Mouse (Mus musculus): ENCODE results near the gene Kif21b. TPM values are rescaled to one million over a fixed set of nuclear protein-coding genes. Genes with fewer than 3 reads are reported as not detected.
A peak's percentile ranks its signal among the peaks of the same experiment; 100 is the strongest.

The Kif21b gene
- polyA plus RNA-seq, 1 experiment from 2014 or later, result 5.6 TPM

DNA sequence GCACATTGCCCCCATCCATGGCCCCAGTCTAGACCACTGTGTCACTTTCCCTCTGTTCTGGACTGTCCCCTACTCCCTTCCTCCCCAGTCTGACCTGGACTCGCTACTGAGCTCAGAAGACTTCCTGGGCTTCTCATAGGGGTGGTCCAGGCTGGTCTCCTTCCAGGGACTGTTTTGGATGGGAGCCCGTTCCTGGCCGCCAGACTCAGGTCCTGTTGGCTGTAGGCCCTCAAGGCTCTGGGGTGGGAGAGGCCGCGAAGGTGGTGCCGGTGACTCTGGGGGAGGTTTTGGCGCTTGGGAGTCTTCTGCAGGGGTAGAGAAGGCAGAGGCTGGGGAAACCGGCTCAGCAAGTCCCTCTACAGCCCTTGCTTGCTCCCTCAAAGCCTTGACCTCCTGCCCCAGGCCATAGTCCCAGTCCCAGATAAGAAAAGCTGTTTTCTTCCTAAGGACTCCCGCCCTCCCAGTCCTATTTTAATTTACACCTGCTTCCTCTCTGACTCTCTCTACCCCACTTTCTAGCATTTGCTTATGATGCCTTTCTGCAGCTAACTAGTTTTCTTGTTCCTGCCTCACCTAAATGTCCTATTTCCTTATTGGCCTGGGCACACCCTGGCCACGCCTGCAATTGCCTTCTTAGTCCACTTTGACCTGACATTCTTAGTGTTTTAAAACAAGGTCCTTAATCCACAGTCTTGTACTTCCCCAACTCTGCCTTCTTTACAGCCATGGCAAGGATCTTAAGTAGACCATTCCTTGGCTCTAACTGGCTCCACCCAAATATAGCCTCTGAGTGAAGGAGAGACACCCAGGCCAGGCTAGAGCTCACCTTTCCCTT is 89.1 kb downstream of the Kif21b start:
- no peak overlapping the region for H3K9ac ChIP-seq (ENCODE audit: low read length)
- H3K4me1 ChIP-seq (replicated peaks; ENCODE audit: control insufficient read depth, insufficient read depth, low read length), result no peaks in the 10 kb centered on the region; the same call in 1 of the 2 replicates
- H3K27ac ChIP-seq (ENCODE audit: low read depth), result peak overlapping the region; percentile 76
- H3K4me3 ChIP-seq (ENCODE audit: low read depth, low read length), result no peak overlapping the region
- DNase-seq (ENCODE audit: low spot score) (peak; percentile 68), ATAC-seq (replicated peaks; ENCODE audit: low FRiP score, low TSS enrichment, low read depth) (peak; percentile 76)
- H3K9me3 ChIP-seq (ENCODE audit: control insufficient read depth, low read length), result no peaks in the 10 kb centered on the region
- H3K27me3 ChIP-seq (replicated peaks; ENCODE audit: control insufficient read depth, insufficient read depth, low read length), result no peaks in the 10 kb centered on the region
- 66% methylated on average over 10 of the region's 10 CpGs for WGBS
- peaks cover 77% of the 10 kb centered on the region for H3K36me3 ChIP-seq (ENCODE audit: control insufficient read depth, insufficient read depth, low read length)
- H3K4me2 ChIP-seq (ENCODE audit: low read length), result peak overlapping the region; percentile 25

- H3K36me3 ChIP-seq (ENCODE audit: control insufficient read depth, insufficient read depth, low read length), result peaks cover 62% of the 10 kb centered on the region
- H3K27me3 ChIP-seq (replicated peaks; ENCODE audit: control insufficient read depth, insufficient read depth, low read length), result no peaks in the 10 kb centered on the region
- no peak overlapping the region for H3K27ac ChIP-seq (ENCODE audit: low read depth)
- no peak overlapping the region for H3K9ac ChIP-seq (ENCODE audit: low read length)
- H3K9me3 ChIP-seq (ENCODE audit: control insufficient read depth, low read length), result no peaks in the 10 kb centered on the region
- WGBS, result 66% methylated on average over 10 of the region's 10 CpGs
- peaks cover 5% of the 10 kb centered on the region for H3K4me1 ChIP-seq (replicated peaks; ENCODE audit: control insufficient read depth, insufficient read depth, low read length)
- H3K4me3 ChIP-seq (ENCODE audit: low read depth, low read length), result no peak overlapping the region
- H3K4me2 ChIP-seq (ENCODE audit: low read length), result no peak overlapping the region
- ATAC-seq (replicated peaks; ENCODE audit: low FRiP score, low TSS enrichment, low read depth), result no peak
- no peak for DNase-seq (ENCODE audit: low spot score)
Observed at GRCm38 (mm10) chr1:136222386-136222785, 91.2 kb downstream of the Kif21b start.

- Histone ChIP-seq H3K27ac (ENCODE audit: low read depth) (no peak overlapping the region), H3K4me3 (ENCODE audit: low read depth, low read length) (no peak overlapping the region), H3K27me3 (replicated peaks; ENCODE audit: control insufficient read depth, insufficient read depth, low read length) (no peaks in the 10 kb centered on the region), H3K4me1 (replicated peaks; ENCODE audit: control insufficient read depth, insufficient read depth, low read length) (peaks cover 19% of the 10 kb centered on the region), H3K9me3 (ENCODE audit: control insufficient read depth, low read length) (no peaks in the 10 kb centered on the region), H3K4me2 (ENCODE audit: low read length) (no peak overlapping the region), H3K36me3 (ENCODE audit: control insufficient read depth, insufficient read depth, low read length) (peaks cover 48% of the 10 kb centered on the region), H3K9ac (ENCODE audit: low read length) (no peak overlapping the region)
- WGBS, result 90% methylated on average over 10 of the region's 10 CpGs
- no peak for ATAC-seq (replicated peaks; ENCODE audit: low FRiP score, low TSS enrichment, low read depth)
- no peak for DNase-seq (ENCODE audit: low spot score)
Observed at GRCm38 (mm10) chr1:136223758-136224342, 92.7 kb downstream of the Kif21b start.

DNA sequence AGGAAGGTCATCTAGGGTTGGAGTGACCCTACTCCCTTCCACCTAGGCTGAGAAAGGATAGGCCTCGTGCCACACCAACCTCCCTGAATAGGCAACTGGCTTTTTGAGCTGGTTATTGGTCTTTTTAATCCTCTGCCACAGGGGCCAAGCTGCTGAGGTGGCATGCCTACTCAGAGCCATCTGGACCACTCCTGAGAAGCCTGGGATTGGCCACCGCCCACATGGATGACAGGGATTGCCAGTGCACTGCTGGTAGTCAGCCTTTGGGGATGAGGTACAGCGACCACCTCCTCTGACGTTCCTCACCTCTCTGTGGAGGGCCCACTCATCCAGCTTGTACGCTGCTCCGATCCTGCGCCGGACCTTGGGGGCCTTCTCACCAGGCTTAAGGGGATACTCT is 94.7 kb downstream of the Kif21b start:
- H3K36me3 ChIP-seq (ENCODE audit: control insufficient read depth, insufficient read depth, low read length), result peaks cover 35% of the 10 kb centered on the region
- H3K27ac ChIP-seq (ENCODE audit: low read depth), result no peak overlapping the region
- H3K4me1 ChIP-seq (replicated peaks; ENCODE audit: control insufficient read depth, insufficient read depth, low read length), result peaks cover 32% of the 10 kb centered on the region
- no peak overlapping the region for H3K4me2 ChIP-seq (ENCODE audit: low read length)
- no peaks in the 10 kb centered on the region for H3K9me3 ChIP-seq (ENCODE audit: control insufficient read depth, low read length)
- DNase-seq (ENCODE audit: low spot score) (no peak), ATAC-seq (replicated peaks; ENCODE audit: low FRiP score, low TSS enrichment, low read depth) (no peak)
- no peak overlapping the region for H3K9ac ChIP-seq (ENCODE audit: low read length)
- no peaks in the 10 kb centered on the region for H3K27me3 ChIP-seq (replicated peaks; ENCODE audit: control insufficient read depth, insufficient read depth, low read length)
- 97% methylated on average over 8 of the region's 8 CpGs for WGBS
- H3K4me3 ChIP-seq (ENCODE audit: low read depth, low read length), result no peak overlapping the region

DNA sequence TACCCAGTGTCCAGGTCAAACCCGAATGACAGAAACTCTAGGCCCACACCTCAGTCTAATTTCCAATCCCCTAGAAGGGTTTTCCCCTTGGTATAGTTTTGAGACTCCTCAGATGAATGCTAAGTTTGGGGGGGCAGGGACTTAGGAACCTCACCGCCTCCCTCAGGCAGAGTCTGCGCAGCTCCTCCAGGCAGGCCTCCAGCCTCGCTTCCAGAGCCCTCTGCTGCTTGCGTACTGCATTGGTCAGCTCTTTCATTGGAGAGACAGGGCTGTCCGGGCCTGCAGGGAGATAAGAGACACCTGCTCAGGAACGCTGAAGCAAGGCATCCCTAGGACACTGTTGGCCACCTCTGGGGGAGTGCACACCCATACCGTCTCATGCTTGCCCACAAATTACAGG is 95.4 kb downstream of the Kif21b start:
- no peak for ATAC-seq (replicated peaks; ENCODE audit: low FRiP score, low TSS enrichment, low read depth)
- no peak overlapping the region for H3K4me3 ChIP-seq (ENCODE audit: low read depth, low read length)
- H3K4me2 ChIP-seq (ENCODE audit: low read length), result no peak overlapping the region
- no peak overlapping the region for H3K9ac ChIP-seq (ENCODE audit: low read length)
- WGBS, result 87% methylated on average over 8 of the region's 8 CpGs
- H3K9me3 ChIP-seq (ENCODE audit: control insufficient read depth, low read length), result no peaks in the 10 kb centered on the region
- peaks cover 38% of the 10 kb centered on the region for H3K4me1 ChIP-seq (replicated peaks; ENCODE audit: control insufficient read depth, insufficient read depth, low read length)
- peaks cover 35% of the 10 kb centered on the region for H3K36me3 ChIP-seq (ENCODE audit: control insufficient read depth, insufficient read depth, low read length)
- H3K27me3 ChIP-seq (replicated peaks; ENCODE audit: control insufficient read depth, insufficient read depth, low read length), result no peaks in the 10 kb centered on the region
- H3K27ac ChIP-seq (ENCODE audit: low read depth), result no peak overlapping the region
- DNase-seq (ENCODE audit: low spot score), result no peak

Other genes with a start within 250 kb of the Kif21b start
- gene Pkp1, start 212.2 kb upstream of the Kif21b start, polyA plus RNA-seq (2014; fragmentation: Nextera tagmentation; extraction: Ambion mirVana), result 0.08 TPM in 1 of 2 replicates, not detected in the other
- not detected in 2 replicates for gene Igfn1, start 125.0 kb upstream of the Kif21b start, polyA plus RNA-seq (2014; fragmentation: Nextera tagmentation; extraction: Ambion mirVana)
- 90.6 and 99.5 TPM in 2 replicates for gene Tmem9, start 123.2 kb upstream of the Kif21b start, polyA plus RNA-seq (2014; fragmentation: Nextera tagmentation; extraction: Ambion mirVana)
- 0.35 TPM in 1 of 2 replicates, not detected in the other for gene Ascl5, start 80.6 kb upstream of the Kif21b start, polyA plus RNA-seq (2014; fragmentation: Nextera tagmentation; extraction: Ambion mirVana)
- gene Cacna1s, start 78.6 kb upstream of the Kif21b start, polyA plus RNA-seq (2014; fragmentation: Nextera tagmentation; extraction: Ambion mirVana), result 0.08 TPM in 1 of 2 replicates, not detected in the other
- gene Mroh3, start 81.4 kb downstream of the Kif21b start, polyA plus RNA-seq (2014; fragmentation: Nextera tagmentation; extraction: Ambion mirVana), result 0.91 and 1.1 TPM in 2 replicates
- 30.9 and 32.5 TPM in 2 replicates for gene Inava, start 102.9 kb downstream of the Kif21b start, polyA plus RNA-seq (2014; fragmentation: Nextera tagmentation; extraction: Ambion mirVana)
- gene Gpr25, start 129.5 kb downstream of the Kif21b start, polyA plus RNA-seq (2014; fragmentation: Nextera tagmentation; extraction: Ambion mirVana), result not detected in 2 replicates
- 14.2 and 16.2 TPM in 2 replicates for gene Camsap2, start 214.7 kb downstream of the Kif21b start, polyA plus RNA-seq (2014; fragmentation: Nextera tagmentation; extraction: Ambion mirVana)